Mouse (Mus musculus) neutrophil, adult 59 days (primary cell): ENCODE data around the gene Rpl12. TPM values are rescaled to one million over a fixed set of nuclear protein-coding genes. Genes with fewer than 3 reads are reported as not detected.

Source experiments
- total RNA-seq, 2 experiments: library from RNA; stranded (reverse); gene quantifications; 1 replicate in 1 of 2; 2 replicates in 1 of 2; pipeline ENCODE4 v1.2.4; 2023

Rpl12 gene
- 100 to 1,000 TPM; 131 to 156 TPM for total RNA-seq

GRCm38 (mm10) chr2:32961192-32961995, at the start of gene Rpl12, which contains the start of gene Lrsam1:
Gene Rpl12 (plus strand): TSS chr2:32961559.
Gene Lrsam1 (minus strand): TSS chr2:32961614.

DNA sequence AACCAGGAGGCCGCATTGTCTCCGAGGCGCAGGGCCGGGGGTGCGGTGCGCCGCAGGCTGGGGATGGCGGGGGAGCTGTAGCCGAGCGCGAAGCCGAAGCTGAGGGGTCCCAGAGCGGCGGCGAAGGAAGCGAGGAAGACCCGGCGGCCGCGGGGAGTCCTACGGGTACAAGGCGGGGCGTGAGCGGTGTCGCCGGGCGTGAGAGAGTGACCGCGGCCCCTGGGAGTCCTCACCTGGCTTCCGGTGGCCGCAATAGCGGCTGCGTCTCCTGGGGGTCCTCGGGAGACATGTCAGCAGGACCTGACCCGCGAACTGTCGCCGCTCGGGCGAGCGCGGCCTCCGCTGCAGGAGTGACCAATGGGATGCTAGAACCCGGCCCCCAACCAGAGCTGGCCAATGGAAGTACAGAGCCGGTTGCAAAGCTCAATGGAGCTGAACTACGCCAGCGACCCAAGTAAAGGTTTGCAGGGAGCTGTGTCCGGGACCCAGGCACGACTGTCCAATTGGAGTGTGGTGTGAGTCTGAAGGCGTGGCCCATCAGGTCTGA, 20.4 kb downstream of the Rpl12 start, which contains the start of gene Slc2a8:
Gene Slc2a8 (minus strand): TSS at position 359 of the 547 bp plus-strand sequence.

Other genes with a start within 250 kb of the Rpl12 start
- 100 to 1,000 TPM; 147 to 175 TPM for gene Cdk9, start 248.5 kb upstream of the Rpl12 start, total RNA-seq
- gene Sh2d3c, start 240.5 kb upstream of the Rpl12 start, total RNA-seq, result 100 to 1,000 TPM; 245 to 274 TPM
- not detected for gene 6330409D20Rik, start 220.5 kb upstream of the Rpl12 start, total RNA-seq
- 10 to 100 TPM; 22.0 to 22.7 TPM for gene Tor2a, start 204.3 kb upstream of the Rpl12 start, total RNA-seq
- gene Ttc16, start 185.9 kb upstream of the Rpl12 start, total RNA-seq, result not detected
- 1 to 10 TPM; 1.0 to 1.7 TPM for gene Ptrh1, start 185.8 kb upstream of the Rpl12 start, total RNA-seq
- not detected for gene Cfap157, start 177.1 kb upstream of the Rpl12 start, total RNA-seq
- gene Stxbp1, start 114.3 kb upstream of the Rpl12 start, total RNA-seq, result 1 to 10 TPM; 1.2 to 1.5 TPM
- gene Fam129b, start 85.4 kb upstream of the Rpl12 start, total RNA-seq, result 10 to 100 TPM; 22.1 to 35.0 TPM
- 10 to 100 TPM; 35.7 to 37.7 TPM for gene Lrsam1, start 55 bp downstream of the Rpl12 start, total RNA-seq
- gene Slc2a8, start 20.5 kb downstream of the Rpl12 start, total RNA-seq, result 1 to 10 TPM; 4.4 to 4.5 TPM
- under 1 TPM; 0.42 to 0.73 TPM for gene Garnl3, start 170.1 kb downstream of the Rpl12 start, total RNA-seq